Mouse (Mus musculus) natural killer cell, adult 2 months (primary cell): ENCODE results near the gene Psme4.
A peak's percentile ranks its signal among the peaks of the same experiment; 100 is the strongest.
"Not testable (repeated sequence)": the region's sequence is repeated elsewhere in the genome, so short reads cannot be mapped to it uniquely, and the experiment has no call there.

Experiments
- DNase-seq, 2 experiments: peaks; one replicate each; pipeline ENCODE4 v3.0.0; 2022; ENCODE audit warnings: low spot score in 2 of 2

Gene Psme4

GRCm38 (mm10) chr11:30771267-30771903 is at the start of gene Psme4:
Psme4 (plus strand) TSS chr11:30771726.
- DNase-seq, result peak; percentile 89 to 91

GRCm38 (mm10) chr11:30723438-30723837 is 48.1 kb upstream of the Psme4 start:
- no peak for DNase-seq

GRCm38 (mm10) chr11:30730721-30731120 is 40.8 kb upstream of the Psme4 start:
- DNase-seq, result no peak

- no peak for DNase-seq
These were observed 38.1 kb upstream of the Psme4 start for GRCm38 (mm10) chr11:30733376-30733775.

- no peak for DNase-seq
These were observed 27.5 kb upstream of the Psme4 start for GRCm38 (mm10) chr11:30743991-30744390.

- no peak for DNase-seq
These were observed 22.6 kb upstream of the Psme4 start for GRCm38 (mm10) chr11:30748938-30749337.

GRCm38 (mm10) chr11:30749587-30749986 is 21.9 kb upstream of the Psme4 start:
- DNase-seq, result no peak

- no peak for DNase-seq
These were observed 21.3 kb upstream of the Psme4 start for GRCm38 (mm10) chr11:30750039-30750823.

GRCm38 (mm10) chr11:30752956-30753355 is 18.6 kb upstream of the Psme4 start:
- DNase-seq, result no peak

- DNase-seq, result not testable (repeated sequence)
These were observed 17.1 kb upstream of the Psme4 start for GRCm38 (mm10) chr11:30754486-30754854.

- DNase-seq, result no peak
These were observed 16.5 kb upstream of the Psme4 start for GRCm38 (mm10) chr11:30754855-30755530.

- no peak for DNase-seq
These were observed 10.1 kb upstream of the Psme4 start for GRCm38 (mm10) chr11:30761381-30761780.

- DNase-seq, result no peak
These were observed 9.6 kb upstream of the Psme4 start for GRCm38 (mm10) chr11:30761891-30762290.

- DNase-seq, result no peak
These were observed 6.5 kb upstream of the Psme4 start for GRCm38 (mm10) chr11:30765076-30765475.

- DNase-seq, result no peak
These were observed 709 bp upstream of the Psme4 start for GRCm38 (mm10) chr11:30770817-30771216.

- DNase-seq, result peak; percentile 22 to 27
These were observed 517 bp downstream of the Psme4 start for GRCm38 (mm10) chr11:30771904-30772581.

GRCm38 (mm10) chr11:30772777-30773417 is 1.4 kb downstream of the Psme4 start:
- no peak for DNase-seq

GRCm38 (mm10) chr11:30774638-30775037 is 3.1 kb downstream of the Psme4 start:
- DNase-seq, result no peak

- DNase-seq, result no peak
These were observed 6.0 kb downstream of the Psme4 start for GRCm38 (mm10) chr11:30777498-30777897.

GRCm38 (mm10) chr11:30780893-30781292 is 9.4 kb downstream of the Psme4 start:
- DNase-seq, result no peak

- DNase-seq, result no peak
These were observed 10.1 kb downstream of the Psme4 start for GRCm38 (mm10) chr11:30781612-30782011.

GRCm38 (mm10) chr11:30785497-30785896 is 14.0 kb downstream of the Psme4 start:
- DNase-seq, result no peak
